Mouse (Mus musculus): ENCODE results near the gene Pex11a.

DNA sequence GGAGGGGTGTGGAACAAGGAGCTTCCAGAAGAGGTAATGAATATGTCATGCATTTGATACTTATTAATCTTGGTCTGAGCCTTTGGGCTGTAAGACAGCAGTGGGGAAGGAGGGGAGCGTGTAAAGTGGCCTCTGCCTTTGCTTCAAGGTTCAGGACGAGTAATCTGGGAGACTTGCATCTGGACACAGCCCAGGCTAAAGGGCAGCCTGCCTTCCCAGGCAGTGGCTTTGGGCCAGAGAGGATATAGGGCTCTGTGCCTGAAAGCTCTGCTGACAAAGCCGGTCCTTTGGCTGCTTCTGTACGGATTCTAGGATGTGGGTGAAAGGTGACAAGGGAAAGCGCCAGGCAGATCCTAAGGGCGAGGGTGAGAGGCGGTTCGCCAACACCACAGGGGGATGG, 8.4 kb downstream of the Pex11a start:
- TF ChIP-seq CTCF (IDR thresholded peaks at IDR 0.05; ENCODE audit: borderline replicate concordance, extremely low read depth, insufficient read depth, insufficient read length), result no peak
- TF ChIP-seq POLR2A (IDR thresholded peaks at IDR 0.05; ENCODE audit: borderline replicate concordance, extremely low read depth, insufficient read depth, insufficient read length, poor library complexity, severe bottlenecking), result no peak

Data from brain, embryonic 14.5 days (tissue).